Mouse (Mus musculus): ENCODE measurements around the gene Mocs1. TPM values are rescaled to one million over a fixed set of nuclear protein-coding genes. Genes with fewer than 3 reads are reported as not detected.

Gene Mocs1
- polyA plus RNA-seq, 1 experiment, result 73.1 TPM

- TF ChIP-seq POLR2A (IDR thresholded peaks at IDR 0.05; ENCODE audit: low read depth, low read length) (no peak), CTCF (IDR thresholded peaks at IDR 0.05; ENCODE audit: extremely low read depth, insufficient read length, insufficient replicate concordance, low read depth, low read length) (no peak)
- 55% methylated on average over 3 of the region's 3 CpGs for WGBS
- Histone ChIP-seq H3K4me1 (ENCODE audit: control insufficient read depth, insufficient read depth, insufficient read length, low read length) (peaks cover 21% of the 10 kb centered on the region), H3K4me3 (ENCODE audit: low read depth, low read length) (no peak overlapping the region), H3K27ac (ENCODE audit: insufficient read depth, low read depth, low read length) (peak overlapping the region; percentile 95), H3K27me3 (ENCODE audit: control insufficient read depth, insufficient read depth, low read length) (no peaks in the 10 kb centered on the region), H3K36me3 (ENCODE audit: control insufficient read depth, insufficient read depth, low read length) (no peaks in the 10 kb centered on the region)
Observed at GRCm38 (mm10) chr17:49422286-49423066, 5.7 kb upstream of the Mocs1 start.

GRCm38 (mm10) chr17:49423067-49423325 lies 5.2 kb upstream of the Mocs1 start:
- no peak overlapping the region for H3K4me3 ChIP-seq (ENCODE audit: low read depth, low read length)
- peaks cover 21% of the 10 kb centered on the region for H3K4me1 ChIP-seq (ENCODE audit: control insufficient read depth, insufficient read depth, insufficient read length, low read length)
- TF ChIP-seq POLR2A (IDR thresholded peaks at IDR 0.05; ENCODE audit: low read depth, low read length), result no peak
- TF ChIP-seq CTCF (IDR thresholded peaks at IDR 0.05; ENCODE audit: extremely low read depth, insufficient read length, insufficient replicate concordance, low read depth, low read length), result no peak
- no peaks in the 10 kb centered on the region for H3K36me3 ChIP-seq (ENCODE audit: control insufficient read depth, insufficient read depth, low read length)
- 24% methylated on average over 2 of the region's 2 CpGs for WGBS
- peak overlapping the region; percentile 81 for H3K27ac ChIP-seq (ENCODE audit: insufficient read depth, low read depth, low read length)
- no peaks in the 10 kb centered on the region for H3K27me3 ChIP-seq (ENCODE audit: control insufficient read depth, insufficient read depth, low read length)

- Histone ChIP-seq H3K27me3 (ENCODE audit: control insufficient read depth, insufficient read depth, low read length) (no peaks in the 10 kb centered on the region), H3K36me3 (ENCODE audit: control insufficient read depth, insufficient read depth, low read length) (no peaks in the 10 kb centered on the region), H3K27ac (ENCODE audit: insufficient read depth, low read depth, low read length) (no peak overlapping the region), H3K4me3 (ENCODE audit: low read depth, low read length) (no peak overlapping the region), H3K4me1 (ENCODE audit: control insufficient read depth, insufficient read depth, insufficient read length, low read length) (peaks cover 21% of the 10 kb centered on the region)
- TF ChIP-seq CTCF (IDR thresholded peaks at IDR 0.05; ENCODE audit: extremely low read depth, insufficient read length, insufficient replicate concordance, low read depth, low read length) (no peak), POLR2A (IDR thresholded peaks at IDR 0.05; ENCODE audit: low read depth, low read length) (no peak)
- WGBS, result 88% methylated on average over 3 of the region's 3 CpGs
Observed at GRCm38 (mm10) chr17:49423872-49424271, 4.3 kb upstream of the Mocs1 start.

- Histone ChIP-seq H3K4me3 (ENCODE audit: low read depth, low read length) (no peak overlapping the region), H3K27me3 (ENCODE audit: control insufficient read depth, insufficient read depth, low read length) (no peaks in the 10 kb centered on the region), H3K27ac (ENCODE audit: insufficient read depth, low read depth, low read length) (no peak overlapping the region), H3K4me1 (ENCODE audit: control insufficient read depth, insufficient read depth, insufficient read length, low read length) (peaks cover 15% of the 10 kb centered on the region), H3K36me3 (ENCODE audit: control insufficient read depth, insufficient read depth, low read length) (no peaks in the 10 kb centered on the region)
- WGBS, result 22% methylated on average over 9 of the region's 9 CpGs
- TF ChIP-seq CTCF (IDR thresholded peaks at IDR 0.05; ENCODE audit: extremely low read depth, insufficient read length, insufficient replicate concordance, low read depth, low read length) (no peak), POLR2A (IDR thresholded peaks at IDR 0.05; ENCODE audit: low read depth, low read length) (no peak)
Observed at GRCm38 (mm10) chr17:49427631-49428238, 427 bp upstream of the Mocs1 start.

- Histone ChIP-seq H3K4me3 (ENCODE audit: low read depth, low read length) (peak overlapping the region; percentile 75), H3K4me1 (ENCODE audit: control insufficient read depth, insufficient read depth, insufficient read length, low read length) (peaks cover 17% of the 10 kb centered on the region), H3K27me3 (ENCODE audit: control insufficient read depth, insufficient read depth, low read length) (no peaks in the 10 kb centered on the region), H3K36me3 (ENCODE audit: control insufficient read depth, insufficient read depth, low read length) (peaks cover 9% of the 10 kb centered on the region), H3K27ac (ENCODE audit: insufficient read depth, low read depth, low read length) (peak overlapping the region; percentile 85)
- TF ChIP-seq POLR2A (IDR thresholded peaks at IDR 0.05; ENCODE audit: low read depth, low read length) (no peak), CTCF (IDR thresholded peaks at IDR 0.05; ENCODE audit: extremely low read depth, insufficient read length, insufficient replicate concordance, low read depth, low read length) (no peak)
- WGBS, result 4% methylated on average over 13 of the region's 13 CpGs
Observed at GRCm38 (mm10) chr17:49428751-49429415, 721 bp downstream of the Mocs1 start.

GRCm38 (mm10) chr17:49429471-49430129 lies 1.4 kb downstream of the Mocs1 start:
- peak overlapping the region; percentile 85 for H3K27ac ChIP-seq (ENCODE audit: insufficient read depth, low read depth, low read length)
- H3K27me3 ChIP-seq (ENCODE audit: control insufficient read depth, insufficient read depth, low read length), result no peaks in the 10 kb centered on the region
- peaks cover 17% of the 10 kb centered on the region for H3K4me1 ChIP-seq (ENCODE audit: control insufficient read depth, insufficient read depth, insufficient read length, low read length)
- peak overlapping the region; percentile 46 for H3K4me3 ChIP-seq (ENCODE audit: low read depth, low read length)
- TF ChIP-seq CTCF (IDR thresholded peaks at IDR 0.05; ENCODE audit: extremely low read depth, insufficient read length, insufficient replicate concordance, low read depth, low read length), result no peak
- 56% methylated on average over 6 of the region's 6 CpGs for WGBS
- peaks cover 16% of the 10 kb centered on the region for H3K36me3 ChIP-seq (ENCODE audit: control insufficient read depth, insufficient read depth, low read length)

GRCm38 (mm10) chr17:49430136-49430535 lies 2.0 kb downstream of the Mocs1 start:
- 66% methylated on average over 6 of the region's 6 CpGs for WGBS
- peaks cover 17% of the 10 kb centered on the region for H3K4me1 ChIP-seq (ENCODE audit: control insufficient read depth, insufficient read depth, insufficient read length, low read length)
- H3K27ac ChIP-seq (ENCODE audit: insufficient read depth, low read depth, low read length), result no peak overlapping the region
- H3K4me3 ChIP-seq (ENCODE audit: low read depth, low read length), result peak overlapping the region; percentile 39
- peaks cover 21% of the 10 kb centered on the region for H3K36me3 ChIP-seq (ENCODE audit: control insufficient read depth, insufficient read depth, low read length)
- no peaks in the 10 kb centered on the region for H3K27me3 ChIP-seq (ENCODE audit: control insufficient read depth, insufficient read depth, low read length)
- no peak for TF ChIP-seq CTCF (IDR thresholded peaks at IDR 0.05; ENCODE audit: extremely low read depth, insufficient read length, insufficient replicate concordance, low read depth, low read length)
- no peak for TF ChIP-seq POLR2A (IDR thresholded peaks at IDR 0.05; ENCODE audit: low read depth, low read length)
